Mouse (Mus musculus) myocyte (in vitro differentiated cells): Measurements from ENCODE around the gene Sbf2. TPM values are rescaled to one million over a fixed set of nuclear protein-coding genes. Genes with fewer than 3 reads are reported as not detected.
"Not testable (repeated sequence)": the region's sequence is repeated elsewhere in the genome, so short reads cannot be mapped to it uniquely, and the experiment has no call there.

Experiments used
- H3K27me3 ChIP-seq: one replicate; pipeline ENCODE4 v1.6.1; 2011; ENCODE audit not compliant: control insufficient read depth, insufficient read depth, insufficient read length
- H3K36me3 ChIP-seq: one replicate; pipeline ENCODE4 v1.6.1; 2011; ENCODE audit not compliant: control insufficient read depth, insufficient read depth
- H3K4me2 ChIP-seq: one replicate; pipeline ENCODE4 v1.6.1; 2011; ENCODE audit warnings: low read depth, control low read depth
- H3K4me3 ChIP-seq: one replicate; pipeline ENCODE4 v1.5.1; 2011; ENCODE audit warnings: mild to moderate bottlenecking, control low read depth, moderate library complexity
- H3K79me2 ChIP-seq: one replicate; pipeline ENCODE4 v1.6.1; 2011; ENCODE audit not compliant: control insufficient read depth, insufficient read depth
- H3ac ChIP-seq: one replicate; pipeline ENCODE4 v1.6.1; 2011; ENCODE audit not compliant: control insufficient read depth, insufficient read length
- CEBPB ChIP-seq: IDR thresholded peaks from 2 replicates; pipeline ENCODE4 v1.6.1; 2011; ENCODE audit warnings: mild to moderate bottlenecking, moderate library complexity; ENCODE audit not compliant: poor library complexity, insufficient read depth, severe bottlenecking
- MAX ChIP-seq: IDR thresholded peaks from one replicate; pipeline ENCODE4 v1.6.1; 2011; ENCODE audit warnings: low read depth, mild to moderate bottlenecking, control low read depth
- MYOD1 ChIP-seq, 3 experiments: IDR thresholded peaks; one replicate each; pipeline ENCODE4 v1.6.1; 2011; ENCODE audit warnings: control low read depth in 2 of 3, low read depth in 2 of 3, mild to moderate bottlenecking in 2 of 3, moderate library complexity in 1 of 3; ENCODE audit not compliant: insufficient read length in 2 of 3, control insufficient read depth in 1 of 3
- POLR2A ChIP-seq: IDR thresholded peaks from one replicate; pipeline ENCODE4 v1.6.1; 2011; ENCODE audit warnings: low read depth, mild to moderate bottlenecking, control low read depth, moderate library complexity; ENCODE audit not compliant: insufficient read length
- POLR2AphosphoS2 ChIP-seq: IDR thresholded peaks from one replicate; pipeline ENCODE4 v1.6.1; 2011; ENCODE audit warnings: low read depth, control low read depth; ENCODE audit not compliant: insufficient read length
- REST ChIP-seq: IDR thresholded peaks from one replicate; pipeline ENCODE4 v1.6.1; 2011; ENCODE audit warnings: mild to moderate bottlenecking, control low read depth, moderate library complexity; ENCODE audit not compliant: insufficient read depth, insufficient read length
- SRF ChIP-seq: IDR thresholded peaks from one replicate; pipeline ENCODE4 v1.6.1; 2011; ENCODE audit warnings: low read depth; ENCODE audit not compliant: control insufficient read depth, insufficient read length
- TCF12 ChIP-seq: IDR thresholded peaks from one replicate; pipeline ENCODE4 v1.6.1; 2011; ENCODE audit warnings: mild to moderate bottlenecking, control low read depth; ENCODE audit not compliant: poor library complexity, insufficient read depth, severe bottlenecking
- TCF3 ChIP-seq: IDR thresholded peaks from one replicate; pipeline ENCODE4 v1.6.1; 2011; ENCODE audit warnings: low read depth, control low read depth; ENCODE audit not compliant: insufficient read length
- USF1 ChIP-seq: IDR thresholded peaks from one replicate; pipeline ENCODE4 v1.6.1; 2011; ENCODE audit warnings: low read depth, mild to moderate bottlenecking, control low read depth, moderate library complexity
- polyA plus RNA-seq: library from polyadenylated mRNA; unstranded; fragments of >200 nt; fragmentation: generic; extraction: Trizol; gene quantifications from one replicate; pipeline ENCODE4 v1.2.1, GENCODE M21; 2012; ENCODE audit warnings: missing spikeins

Gene Sbf2
- polyA plus RNA-seq, 1 experiment = 11.3 TPM

GRCm38 (mm10) chr7:110548268-110548667, 66.5 kb downstream of the Sbf2 start:
- Histone ChIP-seq H3K27me3 (no peaks in the 10 kb centered on the region), H3K79me2 (peaks cover 21% of the 10 kb centered on the region), H3K36me3 (peaks cover 5% of the 10 kb centered on the region), H3K4me3 (no peak overlapping the region), H3K4me2 (no peak overlapping the region), H3ac (no peak overlapping the region)
- no peak for TF ChIP-seq MYOD1 (IDR thresholded peaks at IDR 0.05; ENCODE audit: control insufficient read depth in 1 of 3, insufficient read length in 2 of 3, low read depth in 2 of 3)
- no peak for TF ChIP-seq SRF
- TF ChIP-seq USF1 = no peak
- no peak for TF ChIP-seq TCF3

GRCm38 (mm10) chr7:110543341-110543740, 71.4 kb downstream of the Sbf2 start:
- no peak overlapping the region for H3K4me2 ChIP-seq
- H3K36me3 ChIP-seq = peaks cover 5% of the 10 kb centered on the region
- H3K4me3 ChIP-seq = no peak overlapping the region

DNA sequence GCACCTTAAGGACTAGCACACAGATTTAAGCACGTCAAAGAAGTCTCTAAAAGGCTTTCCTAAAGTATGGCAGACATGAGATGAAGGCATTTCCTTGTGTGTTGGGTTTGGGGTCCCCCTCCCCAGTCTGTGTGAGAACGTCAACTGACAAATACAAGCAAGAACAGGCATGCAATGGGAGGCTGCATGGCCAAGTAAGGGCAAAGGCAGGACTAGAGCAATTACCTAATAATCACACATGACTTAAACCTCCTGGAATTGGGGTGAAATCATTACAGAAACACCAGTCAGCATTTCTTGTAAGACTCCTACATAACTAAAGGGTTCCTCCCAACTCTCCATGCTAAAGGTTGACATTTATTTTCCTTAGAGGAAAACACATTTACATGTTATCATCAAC, 75.5 kb downstream of the Sbf2 start:
- Histone ChIP-seq H3K36me3 (no peaks in the 10 kb centered on the region), H3ac (no peak overlapping the region), H3K4me2 (no peak overlapping the region), H3K79me2 (peaks cover 10% of the 10 kb centered on the region), H3K27me3 (no peaks in the 10 kb centered on the region), H3K4me3 (no peak overlapping the region)
- no peak for TF ChIP-seq MAX
- no peak for TF ChIP-seq TCF12
- no peak for TF ChIP-seq TCF3
- no peak for TF ChIP-seq REST

More at GRCm38 (mm10) chr7:110543341-110543740, 71.4 kb downstream of the Sbf2 start:
- Histone ChIP-seq H3K79me2 (peaks cover 13% of the 10 kb centered on the region), H3ac (no peak overlapping the region), H3K27me3 (no peaks in the 10 kb centered on the region)
- TF ChIP-seq TCF12 (no peak), REST (no peak), POLR2A (no peak), MAX (no peak), POLR2AphosphoS2 (no peak), USF1 (no peak)

GRCm38 (mm10) chr7:110530295-110530694, 84.4 kb downstream of the Sbf2 start:
- H3K4me2 ChIP-seq, H3K4me3 ChIP-seq, H3K79me2 ChIP-seq, H3K36me3 ChIP-seq, H3K27me3 ChIP-seq, H3ac ChIP-seq: not testable (repeated sequence)

DNA sequence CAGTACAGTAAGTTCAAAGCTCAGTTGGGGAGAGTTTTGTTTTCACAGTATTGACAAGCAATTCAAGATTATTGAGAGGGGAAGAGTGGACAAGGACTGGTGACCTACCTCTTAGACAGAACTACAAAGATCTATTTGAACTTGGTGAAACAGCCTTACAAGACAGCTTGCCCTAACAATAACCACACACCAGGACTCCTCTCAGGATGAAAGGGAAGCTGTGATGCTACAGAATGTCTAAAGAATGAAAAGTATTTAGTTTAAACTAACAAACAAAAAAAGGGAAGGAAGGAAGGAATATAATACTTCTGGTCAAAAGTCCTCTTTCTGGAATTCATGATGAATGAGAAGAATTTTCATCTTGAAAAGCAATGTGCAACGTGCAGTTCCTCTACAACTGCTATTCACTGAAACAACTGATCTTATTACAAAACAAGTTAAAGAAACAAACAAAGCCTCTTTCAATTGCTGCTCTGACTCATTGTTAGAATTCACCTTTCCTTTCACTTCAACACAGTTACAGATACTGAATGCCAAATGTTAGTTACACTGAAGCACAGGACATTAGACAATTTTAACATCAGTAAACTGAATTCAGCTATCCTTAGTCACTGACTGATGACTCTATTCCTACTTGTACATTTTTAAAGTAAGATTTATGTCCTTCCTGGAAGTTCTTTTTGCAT, 89.5 kb downstream of the Sbf2 start:
- no peaks in the 10 kb centered on the region for H3K79me2 ChIP-seq
- H3K27me3 ChIP-seq = no peaks in the 10 kb centered on the region
- no peak for TF ChIP-seq CEBPB
- H3K36me3 ChIP-seq = no peaks in the 10 kb centered on the region
- no peak overlapping the region for H3ac ChIP-seq
- H3K4me3 ChIP-seq = no peak overlapping the region
- no peak overlapping the region for H3K4me2 ChIP-seq

DNA sequence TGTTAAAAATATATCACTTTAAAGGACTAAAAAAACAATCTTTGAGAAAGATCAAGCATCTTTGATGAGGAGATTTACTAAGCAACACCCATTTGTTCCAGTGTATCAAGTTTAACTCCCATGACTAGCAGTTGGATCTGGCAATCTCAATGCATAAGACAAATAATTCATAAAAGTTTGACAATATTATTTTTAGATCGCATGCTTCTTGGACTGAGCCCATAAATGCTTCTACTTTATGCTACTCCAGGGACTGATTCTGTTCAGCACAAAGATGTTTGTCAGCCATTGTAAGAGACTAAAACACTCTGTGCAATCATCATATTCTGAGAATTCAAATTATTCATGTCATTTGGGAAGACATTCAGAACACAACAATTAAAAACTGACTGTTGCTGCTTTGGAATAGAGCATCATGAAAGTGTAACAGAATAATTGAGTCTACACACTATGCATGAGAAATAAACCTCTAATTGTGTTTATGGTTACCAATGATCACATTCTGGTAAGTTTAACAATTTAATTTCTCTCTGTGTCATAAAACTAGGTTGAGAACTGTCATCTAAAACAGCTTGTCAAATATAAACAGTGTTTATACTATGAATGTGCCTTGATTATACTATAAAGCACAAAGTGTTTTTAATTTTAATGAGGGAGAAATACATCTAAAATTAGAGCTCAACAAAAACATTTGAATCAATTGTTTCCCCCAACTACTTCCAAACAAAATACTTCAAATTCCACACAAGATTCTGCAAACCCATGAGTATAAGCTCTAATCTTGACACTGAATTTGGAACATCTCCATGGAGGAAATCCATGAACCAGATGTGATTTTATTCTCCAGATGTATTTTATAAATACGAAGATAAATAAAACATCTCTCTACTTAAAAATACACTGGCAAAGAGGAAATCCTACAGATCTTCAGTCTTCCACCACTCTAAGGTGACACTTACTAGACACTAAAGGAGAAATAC, 98.2 kb downstream of the Sbf2 start:
- no peaks in the 10 kb centered on the region for H3K27me3 ChIP-seq
- peaks cover 6% of the 10 kb centered on the region for H3K79me2 ChIP-seq
- no peak overlapping the region for H3ac ChIP-seq
- TF ChIP-seq REST = no peak
- no peak for TF ChIP-seq USF1
- TF ChIP-seq TCF12 = no peak
- TF ChIP-seq TCF3 = no peak
- no peak for TF ChIP-seq SRF
- no peak overlapping the region for H3K4me3 ChIP-seq
- H3K36me3 ChIP-seq = no peaks in the 10 kb centered on the region
- H3K4me2 ChIP-seq = no peak overlapping the region
